Mouse (Mus musculus): Measurements from ENCODE around the gene Gins2.

The Gins2 gene

DNA sequence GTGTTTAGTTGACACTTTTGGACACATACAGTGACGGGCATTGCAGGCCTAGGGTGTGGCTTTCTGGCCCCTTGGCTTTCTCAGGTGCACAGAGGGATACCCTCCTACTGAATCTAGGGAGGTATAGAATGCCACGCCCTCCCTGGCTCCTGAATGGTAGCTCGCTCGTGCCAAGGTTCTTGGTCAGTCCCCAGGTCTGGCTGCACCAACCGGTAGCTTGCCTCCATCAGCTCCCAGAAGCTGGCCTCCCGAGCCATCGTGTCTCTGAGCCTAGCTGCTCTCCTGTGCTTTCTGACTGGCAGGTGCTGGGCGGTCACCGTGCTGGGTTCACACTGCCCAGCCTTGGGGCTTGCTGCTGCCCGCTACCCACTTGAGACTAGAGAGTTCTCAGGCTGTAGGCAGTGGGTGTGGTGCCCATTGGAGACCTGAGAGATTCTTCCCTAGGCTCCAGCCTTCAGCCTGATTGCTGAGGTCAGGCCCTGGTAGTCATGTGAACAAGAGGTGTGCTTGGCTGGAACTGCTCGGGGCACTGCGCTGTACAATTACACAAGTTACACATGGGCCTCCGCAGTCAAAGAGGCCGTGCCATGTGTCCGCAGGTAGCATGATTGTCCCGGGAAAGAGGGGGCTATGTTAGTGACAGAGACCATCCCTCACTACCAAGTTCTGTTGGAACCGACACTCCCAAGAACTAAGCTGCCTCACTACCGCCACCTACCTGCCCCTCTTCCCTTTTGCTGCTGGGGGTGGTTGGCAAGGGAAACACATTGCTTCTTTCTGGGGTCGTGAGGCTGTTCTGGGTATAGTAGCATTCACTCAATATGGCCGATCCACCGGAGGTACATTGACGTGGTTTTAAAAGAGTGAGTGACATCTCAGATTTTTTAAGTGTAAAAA lies 27.3 kb downstream of the Gins2 start:
- H3K36me3 ChIP-seq (ENCODE audit: insufficient read depth, low read length), result peaks cover 98% of the 10 kb centered on the region
- H3K4me3 ChIP-seq (replicated peaks; ENCODE audit: low read length), result 0 out of 2 replicates have a peak overlapping the region, but pooled peaks have one; percentile 7
- H3K27me3 ChIP-seq (ENCODE audit: insufficient read depth, low read length), result no peaks in the 10 kb centered on the region
- H3K9me3 ChIP-seq (ENCODE audit: low read length), result no peaks in the 10 kb centered on the region
- TF ChIP-seq CTCF (conservative IDR thresholded peaks at IDR 0.05; ENCODE audit: low read length), result peak; percentile 74
- TF ChIP-seq POU5F1 (IDR thresholded peaks at IDR 0.05; ENCODE audit: borderline replicate concordance, low read length), result no peak
- peaks cover 100% of the 10 kb centered on the region for H3K4me1 ChIP-seq (replicated peaks; ENCODE audit: low read depth, low read length)

DNA sequence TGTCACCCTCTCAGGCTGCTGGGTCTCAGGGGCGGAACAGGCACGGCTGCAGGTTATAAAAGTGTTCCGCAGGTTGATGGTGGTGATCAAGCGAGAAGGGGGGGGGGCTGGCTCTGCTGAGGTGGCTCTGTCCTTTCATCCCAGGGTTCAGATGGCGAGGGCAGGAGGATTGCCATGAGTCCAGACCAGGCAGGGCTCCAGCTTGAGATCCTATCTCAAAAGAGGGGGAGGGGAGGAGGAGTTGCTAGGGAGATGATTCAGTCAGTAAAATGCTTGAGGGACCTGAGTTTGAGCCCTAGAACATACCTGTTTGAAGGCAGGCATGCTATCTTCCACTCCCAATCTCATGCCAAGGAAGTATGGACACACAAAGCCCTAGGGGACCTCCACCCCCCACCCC lies 28.6 kb downstream of the Gins2 start:
- Histone ChIP-seq H3K4me3 (replicated peaks; ENCODE audit: low read length) (no peak overlapping the region), H3K27me3 (ENCODE audit: insufficient read depth, low read length) (no peaks in the 10 kb centered on the region), H3K9me3 (ENCODE audit: low read length) (no peaks in the 10 kb centered on the region), H3K4me1 (replicated peaks; ENCODE audit: low read depth, low read length) (peaks cover 100% of the 10 kb centered on the region), H3K36me3 (ENCODE audit: insufficient read depth, low read length) (peaks cover 98% of the 10 kb centered on the region)
- TF ChIP-seq NANOG (IDR thresholded peaks at IDR 0.05; ENCODE audit: borderline replicate concordance, low read length) (no peak), CTCF (conservative IDR thresholded peaks at IDR 0.05; ENCODE audit: low read length) (no peak), POU5F1 (IDR thresholded peaks at IDR 0.05; ENCODE audit: borderline replicate concordance, low read length) (no peak)

DNA sequence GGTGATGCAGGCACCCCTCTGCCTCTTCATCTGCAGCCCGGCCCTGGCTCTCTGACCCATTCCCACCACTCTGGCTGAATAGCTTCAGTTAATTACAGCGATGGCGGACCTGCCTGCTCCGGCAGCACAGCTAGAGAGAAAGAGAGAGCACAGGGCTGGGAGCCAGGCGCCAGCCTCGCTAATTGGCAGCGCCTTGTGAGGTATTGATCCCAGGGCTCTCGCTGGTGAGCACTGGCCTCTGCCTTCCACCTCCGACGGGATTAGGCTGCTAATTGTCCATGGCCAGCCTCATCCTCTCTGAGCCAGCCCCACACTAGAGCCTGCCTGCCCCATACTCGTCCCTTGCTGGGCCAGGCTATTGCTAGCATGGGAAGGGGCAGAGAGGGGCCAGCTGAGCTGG lies 29.4 kb downstream of the Gins2 start:
- TF ChIP-seq POU5F1 (IDR thresholded peaks at IDR 0.05; ENCODE audit: borderline replicate concordance, low read length) (no peak), CTCF (conservative IDR thresholded peaks at IDR 0.05; ENCODE audit: low read length) (no peak), NANOG (IDR thresholded peaks at IDR 0.05; ENCODE audit: borderline replicate concordance, low read length) (no peak)
- Histone ChIP-seq H3K9me3 (ENCODE audit: low read length) (no peaks in the 10 kb centered on the region), H3K36me3 (ENCODE audit: insufficient read depth, low read length) (peaks cover 98% of the 10 kb centered on the region), H3K27me3 (ENCODE audit: insufficient read depth, low read length) (no peaks in the 10 kb centered on the region), H3K4me3 (replicated peaks; ENCODE audit: low read length) (no peak overlapping the region), H3K4me1 (replicated peaks; ENCODE audit: low read depth, low read length) (peaks cover 100% of the 10 kb centered on the region)

DNA sequence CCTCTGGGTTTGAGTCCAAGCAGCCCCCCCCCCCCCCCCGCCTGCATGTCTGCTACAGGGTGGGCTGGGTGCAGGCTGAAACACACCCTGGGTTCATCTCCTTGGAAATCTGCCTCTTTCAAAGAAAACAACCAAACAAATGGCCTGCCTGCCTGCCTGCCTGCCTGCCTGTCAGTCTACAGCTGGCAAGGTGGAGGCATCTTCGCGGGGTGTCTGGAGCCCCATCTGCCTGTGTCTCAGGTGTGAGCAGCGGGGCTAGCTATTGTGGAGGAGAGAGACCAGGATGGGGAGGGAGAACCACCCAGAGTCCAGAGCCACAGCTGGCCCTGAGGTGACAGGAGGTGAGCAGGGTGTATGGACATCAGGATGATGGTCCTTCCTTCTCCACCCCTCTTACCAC lies 30.9 kb downstream of the Gins2 start:
- TF ChIP-seq CTCF (conservative IDR thresholded peaks at IDR 0.05; ENCODE audit: low read length), result no peak
- Histone ChIP-seq H3K36me3 (ENCODE audit: insufficient read depth, low read length) (peaks cover 98% of the 10 kb centered on the region), H3K4me3 (replicated peaks; ENCODE audit: low read length) (peak overlapping the region; percentile 13; the same call in 1 of the 2 replicates), H3K9me3 (ENCODE audit: low read length) (no peaks in the 10 kb centered on the region), H3K27me3 (ENCODE audit: insufficient read depth, low read length) (no peaks in the 10 kb centered on the region), H3K4me1 (replicated peaks; ENCODE audit: low read depth, low read length) (peaks cover 100% of the 10 kb centered on the region)

DNA sequence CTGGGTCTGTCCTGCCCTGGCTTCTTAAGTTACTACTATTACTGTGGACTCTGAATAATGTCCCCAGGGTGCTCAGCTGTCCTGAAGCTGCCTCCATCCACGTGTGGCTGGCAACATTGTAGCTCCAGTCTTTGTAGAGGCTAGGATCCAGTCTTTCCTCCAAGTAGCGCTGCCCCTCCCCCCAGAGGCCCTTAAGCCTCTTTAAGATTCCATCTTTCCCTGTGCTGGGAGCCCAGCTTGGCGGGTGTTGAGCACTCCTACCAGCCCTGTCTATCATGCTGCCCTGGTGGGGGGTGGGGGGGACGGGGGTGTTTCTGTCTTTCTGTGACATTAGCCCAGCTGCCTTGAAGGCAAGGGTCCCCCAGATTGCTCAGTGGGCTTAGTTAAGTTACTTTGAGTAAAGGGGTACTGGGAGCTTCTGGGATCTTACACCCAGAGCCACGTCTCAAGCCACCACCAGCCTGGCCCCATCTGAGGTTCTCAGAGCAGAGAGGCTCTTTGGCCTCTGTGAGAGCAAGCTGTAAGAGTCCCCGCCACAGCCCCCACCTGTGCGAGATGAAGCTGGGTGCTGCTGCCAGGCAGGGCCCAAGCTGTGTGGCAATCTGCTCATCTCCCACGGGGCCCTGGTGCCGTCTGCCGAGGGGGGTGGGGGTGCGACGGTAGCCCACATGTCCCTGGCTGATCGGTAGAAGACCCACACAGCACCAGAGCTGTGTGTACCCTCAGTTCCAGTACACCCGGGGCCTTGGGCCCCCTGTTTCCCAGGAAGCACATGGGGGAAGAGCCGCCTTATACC lies 31.7 kb downstream of the Gins2 start:
- Histone ChIP-seq H3K36me3 (ENCODE audit: insufficient read depth, low read length) (peaks cover 98% of the 10 kb centered on the region), H3K4me1 (replicated peaks; ENCODE audit: low read depth, low read length) (peaks cover 100% of the 10 kb centered on the region), H3K9me3 (ENCODE audit: low read length) (no peaks in the 10 kb centered on the region), H3K4me3 (replicated peaks; ENCODE audit: low read length) (peak overlapping the region; percentile 49), H3K27me3 (ENCODE audit: insufficient read depth, low read length) (no peaks in the 10 kb centered on the region)
- TF ChIP-seq POU5F1 (IDR thresholded peaks at IDR 0.05; ENCODE audit: borderline replicate concordance, low read length) (no peak), NANOG (IDR thresholded peaks at IDR 0.05; ENCODE audit: borderline replicate concordance, low read length) (no peak), CTCF (conservative IDR thresholded peaks at IDR 0.05; ENCODE audit: low read length) (no peak)

DNA sequence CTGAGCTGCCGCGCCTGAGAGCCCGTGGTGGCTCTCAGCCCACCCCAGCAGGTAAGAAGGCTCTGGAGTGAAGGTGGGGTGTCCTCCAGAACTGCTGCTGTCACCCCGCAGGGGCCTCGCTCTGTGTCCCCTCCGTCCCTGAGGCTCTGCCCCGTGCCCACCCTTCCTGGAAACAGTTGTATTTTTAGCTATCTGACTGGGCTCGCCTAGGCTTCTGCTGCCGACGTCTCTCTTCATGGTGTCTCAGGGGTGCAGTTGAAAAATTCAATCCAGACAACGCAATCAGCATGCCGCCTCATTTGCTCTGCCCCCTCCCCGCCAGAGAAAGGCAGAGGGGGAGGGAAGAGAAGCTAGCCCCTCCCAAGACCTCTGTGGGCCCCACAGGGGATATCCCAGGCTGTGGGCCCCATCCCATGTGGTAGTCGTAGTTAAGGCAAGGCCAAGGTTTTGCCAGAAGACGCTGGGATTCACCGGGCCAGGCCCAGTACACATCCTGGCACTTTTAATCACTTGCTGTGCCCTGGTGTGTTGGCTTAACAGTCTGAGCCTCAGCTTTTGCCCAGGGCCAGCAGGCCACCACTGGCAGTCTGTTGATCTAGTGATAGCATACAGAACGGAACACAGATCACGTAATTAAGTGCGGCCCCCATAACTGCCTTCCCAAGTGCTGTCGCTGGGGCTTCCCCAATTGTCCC lies 32.8 kb downstream of the Gins2 start:
- peaks cover 100% of the 10 kb centered on the region for H3K4me1 ChIP-seq (replicated peaks; ENCODE audit: low read depth, low read length)
- TF ChIP-seq POU5F1 (IDR thresholded peaks at IDR 0.05; ENCODE audit: borderline replicate concordance, low read length), result no peak
- no peak for TF ChIP-seq NANOG (IDR thresholded peaks at IDR 0.05; ENCODE audit: borderline replicate concordance, low read length)
- no peak for TF ChIP-seq CTCF (conservative IDR thresholded peaks at IDR 0.05; ENCODE audit: low read length)
- peaks cover 98% of the 10 kb centered on the region for H3K36me3 ChIP-seq (ENCODE audit: insufficient read depth, low read length)
- no peaks in the 10 kb centered on the region for H3K27me3 ChIP-seq (ENCODE audit: insufficient read depth, low read length)
- H3K9me3 ChIP-seq (ENCODE audit: low read length), result no peaks in the 10 kb centered on the region
- no peak overlapping the region; the same call in 1 of the 2 replicates for H3K4me3 ChIP-seq (replicated peaks; ENCODE audit: low read length)

DNA sequence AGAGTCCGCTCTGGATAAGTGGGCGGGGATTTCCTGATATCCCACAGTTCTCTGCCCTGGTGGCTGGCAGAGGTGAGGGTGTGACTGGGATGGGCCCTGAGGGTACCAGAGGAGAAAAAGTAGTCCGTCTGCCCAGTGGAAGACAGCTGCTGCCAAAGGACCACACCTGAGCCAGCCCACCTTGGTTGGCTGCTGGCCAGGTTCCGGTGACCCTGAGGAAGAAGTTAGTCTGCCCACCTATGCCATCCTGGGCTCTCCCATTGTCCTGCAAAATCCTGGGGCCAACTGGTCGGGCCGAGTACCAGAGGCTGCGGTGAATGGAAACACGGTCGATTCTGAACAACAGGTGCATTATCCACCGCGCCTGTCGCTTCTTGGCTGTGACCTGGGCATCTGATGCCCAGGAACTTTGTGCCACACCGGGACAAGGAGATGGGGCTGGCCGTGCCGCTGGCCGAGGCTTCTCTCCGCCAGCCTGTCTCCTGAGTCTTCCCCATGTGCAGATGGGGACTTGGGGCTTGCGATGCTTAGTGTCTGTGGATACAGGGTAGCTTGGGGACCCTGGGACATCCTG lies 34.6 kb downstream of the Gins2 start:
- H3K4me1 ChIP-seq (replicated peaks; ENCODE audit: low read depth, low read length), result peaks cover 100% of the 10 kb centered on the region
- H3K27me3 ChIP-seq (ENCODE audit: insufficient read depth, low read length), result no peaks in the 10 kb centered on the region
- TF ChIP-seq POU5F1 (IDR thresholded peaks at IDR 0.05; ENCODE audit: borderline replicate concordance, low read length) (no peak), NANOG (IDR thresholded peaks at IDR 0.05; ENCODE audit: borderline replicate concordance, low read length) (no peak), CTCF (conservative IDR thresholded peaks at IDR 0.05; ENCODE audit: low read length) (no peak)
- H3K4me3 ChIP-seq (replicated peaks; ENCODE audit: low read length), result no peak overlapping the region
- H3K36me3 ChIP-seq (ENCODE audit: insufficient read depth, low read length), result peaks cover 89% of the 10 kb centered on the region
- no peaks in the 10 kb centered on the region for H3K9me3 ChIP-seq (ENCODE audit: low read length)

All from E14TG2a.4 (cell line).